12 mouse cellular contexts compared by ENCODE assay signal in the genomic region with DNA sequence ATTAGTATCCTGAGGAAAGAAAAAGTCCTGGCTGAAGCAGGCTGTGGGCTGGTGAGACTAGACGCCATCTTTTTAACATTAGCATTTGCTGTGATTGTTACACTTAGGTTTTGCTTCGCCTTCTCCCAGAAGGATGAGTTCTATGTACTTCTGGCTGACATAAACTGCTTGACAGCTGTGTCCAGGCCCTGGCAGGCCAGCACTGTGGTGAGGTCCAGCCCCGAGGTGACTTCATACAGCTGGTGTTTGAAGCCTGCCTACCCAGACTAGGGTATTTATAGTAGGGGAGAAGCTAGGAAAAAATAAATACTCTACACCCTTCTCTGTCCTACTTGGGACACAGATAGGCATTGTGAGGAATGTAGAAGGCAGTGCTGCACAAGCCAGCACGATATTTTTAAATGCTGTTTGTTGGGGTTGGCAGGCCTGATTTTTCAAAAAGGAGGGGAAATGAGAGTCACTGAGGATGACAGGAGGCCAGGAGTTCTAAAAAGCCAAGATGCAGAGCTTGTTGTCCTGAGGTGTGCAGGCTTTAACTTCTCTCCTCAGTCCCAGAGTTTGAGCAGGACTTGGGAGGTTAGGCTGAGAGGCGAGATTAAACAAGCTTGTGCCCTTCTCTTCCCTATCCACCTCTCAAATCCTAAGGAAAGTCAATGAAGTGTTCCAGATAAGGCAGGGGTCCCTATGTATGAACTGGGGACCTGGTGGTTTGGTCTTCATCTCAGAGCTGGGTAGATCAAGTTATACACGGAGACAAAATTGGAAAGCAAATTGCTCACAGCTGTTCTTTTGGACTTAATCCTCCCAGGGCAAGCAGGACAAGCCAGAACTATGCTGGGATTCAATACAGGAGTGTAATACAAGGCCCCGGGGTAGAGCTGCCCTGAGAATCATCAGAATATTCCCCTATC. TPM values are rescaled to one million over a fixed set of nuclear protein-coding genes. Genes with fewer than 3 reads are reported as not detected.
DNase-seq lines count a peak whose midpoint lies in the region; ATAC-seq and TF ChIP-seq lines count a peak whose summit lies in the region.
"Had no signal": no experiment of that assay in that cellular context is flagged by ENCODE, and none has a peak within 500 bp of the region (broad histone marks: within the 10 kb centered on the region; RNA-seq: fewer than 3 reads in every experiment).

No protein-coding gene starts in this region.

- TF ChIP-seq POLR2A in thymus, adult 2 months (IDR thresholded peaks at IDR 0.05; ENCODE audit: control insufficient read depth, extremely low read depth, insufficient read depth, low read length, poor library complexity): no peak
- TF ChIP-seq POLR2A in kidney, adult 2 months (IDR thresholded peaks at IDR 0.05; ENCODE audit: low read depth, low read length): no peak

- H3K9ac ChIP-seq in embryonic facial prominence, embryonic 15.5 days: no peak overlapping the region
- peak overlapping the region; percentile 64 for H3K9ac ChIP-seq in heart, embryonic 13.5 days
- H3K9ac ChIP-seq in liver, embryonic 16.5 days (ENCODE audit: low read depth, low read length): no peak overlapping the region

- peaks cover 56% of the 10 kb centered on the region for H3K4me1 ChIP-seq in embryonic facial prominence, embryonic 15.5 days
- H3K4me1 ChIP-seq in heart, embryonic 13.5 days: peaks cover 81% of the 10 kb centered on the region
- H3K4me1 ChIP-seq in liver, embryonic 16.5 days (ENCODE audit: control insufficient read depth, low read depth, low read length): peaks cover 20% of the 10 kb centered on the region
- peaks cover 19% of the 10 kb centered on the region for H3K4me1 ChIP-seq in thymus, adult 2 months (replicated peaks; ENCODE audit: control insufficient read depth, insufficient read depth, low read length)
- peaks cover 11% of the 10 kb centered on the region; the same call in 1 of the 2 replicates for H3K4me1 ChIP-seq in kidney, adult 2 months (ENCODE audit: control insufficient read depth, insufficient read depth, low read length)

- H3K27me3 ChIP-seq in embryonic facial prominence, embryonic 15.5 days: no peaks in the 10 kb centered on the region
- H3K27me3 ChIP-seq in heart, embryonic 13.5 days (replicated peaks): no peaks in the 10 kb centered on the region; the same call in 1 of the 2 replicates
- H3K27me3 ChIP-seq in liver, embryonic 16.5 days (ENCODE audit: control insufficient read depth, insufficient read depth, low read depth, low read length): no peaks in the 10 kb centered on the region
- H3K27me3 ChIP-seq in thymus, adult 2 months (ENCODE audit: control insufficient read depth, insufficient read depth, low read length): no peaks in the 10 kb centered on the region
- no peaks in the 10 kb centered on the region for H3K27me3 ChIP-seq in kidney, adult 2 months (replicated peaks; ENCODE audit: control insufficient read depth, insufficient read depth, low read length)

- 37% methylated on average over 7 of the region's 7 CpGs for WGBS in embryonic facial prominence, embryonic 15.5 days
- WGBS in heart, embryonic 13.5 days: 38% methylated on average over 7 of the region's 7 CpGs
- WGBS in liver, embryonic 16.5 days (ENCODE audit: insufficient replicate concordance): 49% methylated on average over 7 of the region's 7 CpGs
- 92% methylated on average over 7 of the region's 7 CpGs for WGBS in thymus, adult 2 months
- WGBS in kidney, adult 2 months: 71% methylated on average over 7 of the region's 7 CpGs

- H3K4me2 ChIP-seq in embryonic facial prominence, embryonic 15.5 days (replicated peaks): no peak overlapping the region
- peak overlapping the region; percentile 53 for H3K4me2 ChIP-seq in heart, embryonic 13.5 days
- no peak overlapping the region for H3K4me2 ChIP-seq in liver, embryonic 16.5 days (ENCODE audit: low read depth, low read length)

- ATAC-seq in embryonic facial prominence, embryonic 15.5 days (ENCODE audit: insufficient number of reproducible peaks, low FRiP score, low TSS enrichment, low read depth): peak; percentile 72; the same call in 1 of the 2 replicates
- peak; percentile 43; the same call in 1 of the 2 replicates for ATAC-seq in heart, embryonic 13.5 days (ENCODE audit: extremely low read depth, insufficient number of reproducible peaks, low FRiP score, low TSS enrichment)
- ATAC-seq in liver, embryonic 16.5 days (ENCODE audit: low read depth): no peak
- ATAC-seq in activated CD4-positive, CD25-positive, alpha-beta regulatory T cell, adult 4 months: no peak
- ATAC-seq: inflammation-experienced regulatory T-cells, adult 6 months had no signal

- H3K4me3 ChIP-seq in embryonic facial prominence, embryonic 15.5 days (replicated peaks): no peak overlapping the region
- peak overlapping the region; percentile 5; the same call in 1 of the 2 replicates for H3K4me3 ChIP-seq in heart, embryonic 13.5 days
- H3K4me3 ChIP-seq in liver, embryonic 16.5 days (ENCODE audit: low read depth, low read length): no peak overlapping the region
- no peak overlapping the region for H3K4me3 ChIP-seq in thymus, adult 2 months (ENCODE audit: control insufficient read depth, insufficient read depth, low read length)
- H3K4me3 ChIP-seq in kidney, adult 2 months (ENCODE audit: insufficient read depth, low read depth, low read length): no peak overlapping the region

- no peaks in the 10 kb centered on the region for H3K9me3 ChIP-seq in embryonic facial prominence, embryonic 15.5 days (replicated peaks)
- H3K9me3 ChIP-seq in heart, embryonic 13.5 days: no peaks in the 10 kb centered on the region
- no peaks in the 10 kb centered on the region for H3K9me3 ChIP-seq in liver, embryonic 16.5 days (replicated peaks; ENCODE audit: control insufficient read depth, low read length)

- no peak for TF ChIP-seq CTCF in thymus, adult 2 months (IDR thresholded peaks at IDR 0.05; ENCODE audit: borderline replicate concordance, control insufficient read depth, extremely low read depth, insufficient read depth, low read length, poor library complexity)
- TF ChIP-seq CTCF in kidney, adult 2 months (conservative IDR thresholded peaks at IDR 0.05; ENCODE audit: insufficient read depth, insufficient read length, low read depth, low read length): no peak

- peak overlapping the region; percentile 73 for H3K27ac ChIP-seq in embryonic facial prominence, embryonic 15.5 days (replicated peaks)
- peak overlapping the region; percentile 95 for H3K27ac ChIP-seq in heart, embryonic 13.5 days (replicated peaks)
- H3K27ac ChIP-seq in liver, embryonic 16.5 days (ENCODE audit: low read length): peak overlapping the region; percentile 60
- H3K27ac ChIP-seq in thymus, adult 2 months (ENCODE audit: control insufficient read depth, insufficient read depth, low read length): no peak overlapping the region
- H3K27ac ChIP-seq in kidney, adult 2 months (ENCODE audit: insufficient read depth, low read depth, low read length): no peak overlapping the region

- H3K36me3 ChIP-seq in embryonic facial prominence, embryonic 15.5 days: no peaks in the 10 kb centered on the region
- no peaks in the 10 kb centered on the region for H3K36me3 ChIP-seq in heart, embryonic 13.5 days
- no peaks in the 10 kb centered on the region for H3K36me3 ChIP-seq in liver, embryonic 16.5 days (ENCODE audit: control insufficient read depth, insufficient read depth)
- 0 out of 2 replicates have a peak, but pooled peaks cover 3% of the 10 kb centered on the region for H3K36me3 ChIP-seq in thymus, adult 2 months (ENCODE audit: control insufficient read depth, insufficient read depth, low read length)
- no peaks in the 10 kb centered on the region for H3K36me3 ChIP-seq in kidney, adult 2 months (ENCODE audit: control insufficient read depth, insufficient read depth, low read length)

- peak; percentile 51 for DNase-seq in 3T3-L1 (ENCODE audit: low read depth, low spot score)
- DNase-seq in frontal cortex, postnatal 25 days (ENCODE audit: low spot score in 2 of 2): no peak
- DNase-seq in thymus, adult 2 months: no peak
- no peak for DNase-seq in kidney, adult 2 months
- DNase-seq: adrenal gland, adult 8-10 months; cerebellum, adult 9-10 months; right cerebral cortex, postnatal 25 days had no signal

RNA-seq across cellular contexts. Expression of a gene that starts 11.9 kb away (rescaled TPM):
- 13.8 and 16.5 TPM in 2 replicates for polyA plus RNA-seq in embryonic facial prominence, embryonic 15.5 days (2015; fragmentation: Nextera tagmentation; extraction: Ambion mirVana)
- 17.4 and 18.4 TPM in 2 replicates for polyA plus RNA-seq in heart, embryonic 13.5 days (2015; fragmentation: Nextera tagmentation; extraction: Ambion mirVana)
- polyA plus RNA-seq in liver, embryonic 16.5 days (2015; fragmentation: Nextera tagmentation; extraction: Ambion mirVana): 2.5 and 3.3 TPM in 2 replicates
- polyA plus RNA-seq in thymus, adult 2 months (2012; rRNA removed): 110 and 120 TPM in 2 replicates
- polyA plus RNA-seq in kidney, adult 2 months (2012; rRNA removed): 11.6 and 12.0 TPM in 2 replicates
- polyA plus RNA-seq in activated CD4-positive, CD25-positive, alpha-beta regulatory T cell, adult 4 months (2017; shearing (Covaris generic)): 10 to 100 TPM in 1 of 2 experiments, 1 to 10 TPM in 1; 9.0 to 10.9 TPM

Comparison
In these comparisons a context has a peak if more than half of its experiments do, and no peak if none do; other contexts are left out.
1. ATAC-seq: peak in embryonic facial prominence, embryonic 15.5 days (single experiment) and heart, embryonic 13.5 days (single experiment); none in liver, embryonic 16.5 days (single experiment) and activated CD4-positive, CD25-positive, alpha-beta regulatory T cell, adult 4 months (single experiment).
2. H3K27ac ChIP-seq: peak in embryonic facial prominence, embryonic 15.5 days (single experiment), heart, embryonic 13.5 days (single experiment) and liver, embryonic 16.5 days (single experiment); none in thymus, adult 2 months (single experiment) and kidney, adult 2 months (single experiment).